Mouse (Mus musculus) neural tube, embryonic 15.5 days (tissue): ENCODE measurements around the gene Map1b. TPM values are rescaled to one million over a fixed set of nuclear protein-coding genes. Genes with fewer than 3 reads are reported as not detected.

Source experiments
- ATAC-seq: fragments of 200-750 bp; cut with Nextera tagmentation; 2 replicates; pipeline ENCODE4 v1.8.0; 2017; ENCODE audit warnings: mild to moderate bottlenecking, moderate TSS enrichment, moderate library complexity; ENCODE audit not compliant: low FRiP score
- H3K27ac ChIP-seq: fragments of 300-500 bp; sonication (generic); replicated peaks from 2 replicates; pipeline ENCODE4 v1.5.1; 2015; ENCODE audit warnings: mild to moderate bottlenecking, inconsistent platforms
- H3K27me3 ChIP-seq: fragments of 300-500 bp; sonication (generic); replicated peaks from 2 replicates; pipeline ENCODE4 v1.6.1; 2015; ENCODE audit warnings: inconsistent platforms
- H3K36me3 ChIP-seq: fragments of 300-500 bp; sonication (generic); 2 replicates; pipeline ENCODE4 v1.6.1; 2015; ENCODE audit warnings: inconsistent platforms
- H3K4me1 ChIP-seq: fragments of 300-500 bp; sonication (generic); 2 replicates; pipeline ENCODE4 v1.6.1; 2015; ENCODE audit warnings: inconsistent platforms
- H3K4me2 ChIP-seq: fragments of 300-500 bp; sonication (generic); 2 replicates; pipeline ENCODE4 v1.6.1; 2015; ENCODE audit warnings: inconsistent platforms, mild to moderate bottlenecking, moderate library complexity
- H3K4me3 ChIP-seq: fragments of 300-500 bp; sonication (generic); replicated peaks from 2 replicates; pipeline ENCODE4 v1.5.1; 2015; ENCODE audit warnings: mild to moderate bottlenecking, inconsistent platforms
- H3K9ac ChIP-seq: fragments of 300-500 bp; sonication (generic); replicated peaks from 2 replicates; pipeline ENCODE4 v1.6.1; 2015; ENCODE audit warnings: mild to moderate bottlenecking, inconsistent platforms
- H3K9me3 ChIP-seq: fragments of 300-500 bp; sonication (generic); replicated peaks from 2 replicates; pipeline ENCODE4 v1.6.1; 2016; ENCODE audit warnings: inconsistent platforms
- WGBS: fragments of 180-500 bp; shearing (Covaris S2); methylation state at CpG from one replicate; pipeline ENCODE4 v1.1.7; 2015; ENCODE audit warnings: mixed read lengths; 5-methylcytosine and 5-hydroxymethylcytosine counted together
- polyA plus RNA-seq: library from polyadenylated mRNA; unstranded; fragments of >200 nt; fragmentation: Nextera tagmentation; extraction: Ambion mirVana; gene quantifications from 2 replicates; pipeline ENCODE4 v1.2.1, GENCODE M21; 2015

Map1b gene
- polyA plus RNA-seq, 1 experiment from 2014 or later: 1,697 TPM

DNA sequence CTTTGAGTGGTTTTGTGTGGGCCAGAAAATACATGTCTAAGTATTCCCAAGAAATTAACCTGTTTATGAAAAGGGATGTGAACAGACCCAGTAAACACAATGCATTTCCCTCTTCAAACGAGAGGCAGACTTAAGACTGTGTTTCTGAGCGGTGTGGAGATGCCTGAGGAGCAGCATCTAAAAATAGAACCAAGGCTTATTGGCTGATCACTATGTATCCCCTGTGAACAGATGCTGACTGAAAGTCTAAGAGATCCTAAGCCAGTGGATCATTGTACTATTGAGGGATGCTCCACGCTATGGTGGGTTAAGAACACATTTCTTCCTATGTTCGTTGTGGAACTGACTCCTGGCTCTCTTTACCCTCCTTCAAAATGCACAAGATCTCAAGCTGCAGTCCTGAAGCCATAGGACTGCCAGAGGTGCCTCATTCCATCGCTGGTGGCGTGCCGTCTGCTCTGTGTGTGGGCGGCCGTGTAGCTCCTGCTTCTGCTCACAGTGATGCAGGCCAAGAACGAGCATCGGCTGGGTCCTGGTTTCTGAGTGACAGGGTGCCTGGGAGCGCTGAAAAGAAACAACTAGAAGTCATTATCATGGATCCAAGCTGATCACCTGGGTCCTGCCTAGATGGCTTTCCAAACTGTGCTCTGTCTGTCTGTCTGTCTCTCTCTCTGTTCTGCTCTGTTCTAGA, 34.5 kb upstream of the Map1b start:
- Histone ChIP-seq H3K4me2 (no peak overlapping the region), H3K27me3 (no peaks in the 10 kb centered on the region), H3K27ac (no peak overlapping the region; the same call in 1 of the 2 replicates), H3K4me1 (peaks cover 20% of the 10 kb centered on the region), H3K9ac (no peak overlapping the region), H3K36me3 (no peaks in the 10 kb centered on the region), H3K4me3 (no peak overlapping the region), H3K9me3 (no peaks in the 10 kb centered on the region)
- WGBS: 55% methylated on average over 12 of the region's 12 CpGs
- 0 out of 2 replicates have a peak, but pooled peaks have one; percentile 36 for ATAC-seq

- no peaks in the 10 kb centered on the region for H3K9me3 ChIP-seq
- H3K36me3 ChIP-seq: no peaks in the 10 kb centered on the region
- H3K9ac ChIP-seq: no peak overlapping the region
- WGBS: 40% methylated on average over 4 of the region's 4 CpGs
- peaks cover 20% of the 10 kb centered on the region for H3K4me1 ChIP-seq
- H3K27ac ChIP-seq: no peak overlapping the region
- 0 out of 2 replicates have a peak, but pooled peaks have one; percentile 7 for ATAC-seq
- H3K4me3 ChIP-seq: no peak overlapping the region
- H3K4me2 ChIP-seq: no peak overlapping the region
- no peaks in the 10 kb centered on the region for H3K27me3 ChIP-seq
These were observed 33.7 kb upstream of the Map1b start for GRCm38 (mm10) chr13:99550060-99550459.

- Histone ChIP-seq H3K9ac (0 out of 2 replicates have a peak overlapping the region, but pooled peaks have one; percentile 26), H3K4me2 (0 out of 2 replicates have a peak overlapping the region, but pooled peaks have one; percentile 6), H3K4me1 (peaks cover 20% of the 10 kb centered on the region), H3K4me3 (no peak overlapping the region), H3K36me3 (no peaks in the 10 kb centered on the region), H3K27ac (no peak overlapping the region), H3K9me3 (no peaks in the 10 kb centered on the region), H3K27me3 (no peaks in the 10 kb centered on the region)
- whole genome bisulfite sequencing: 11% methylated on average over 9 of the region's 9 CpGs
- peak; percentile 63; the same call in 1 of the 2 replicates for ATAC-seq
These were observed 33.2 kb upstream of the Map1b start for GRCm38 (mm10) chr13:99549584-99549983.

DNA sequence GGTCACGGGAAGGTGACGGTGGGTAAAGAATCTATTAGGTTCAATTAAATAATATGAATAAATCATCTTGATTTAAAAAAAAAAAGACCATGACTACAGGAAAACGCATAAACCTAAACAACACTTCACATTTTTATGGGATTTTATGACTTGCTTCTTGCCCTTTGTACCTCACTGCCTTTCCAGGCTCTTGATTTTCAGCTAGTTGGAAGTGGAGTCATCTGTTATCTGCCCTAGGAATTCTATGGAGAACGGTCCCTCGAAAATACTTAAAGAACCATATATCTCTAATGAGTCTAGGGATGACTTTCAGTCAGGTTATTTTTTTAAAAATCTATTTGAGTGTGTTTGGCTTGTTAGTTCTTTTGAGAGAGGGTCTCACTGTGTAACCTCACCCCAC, 30.5 kb upstream of the Map1b start:
- ATAC-seq: no peak
- Histone ChIP-seq H3K27me3 (no peaks in the 10 kb centered on the region), H3K27ac (no peak overlapping the region), H3K36me3 (no peaks in the 10 kb centered on the region), H3K9me3 (no peaks in the 10 kb centered on the region), H3K4me1 (peaks cover 24% of the 10 kb centered on the region), H3K4me3 (no peak overlapping the region), H3K9ac (no peak overlapping the region), H3K4me2 (no peak overlapping the region)
- 62% methylated on average over 5 of the region's 5 CpGs for WGBS

GRCm38 (mm10) chr13:99545201-99545600, 28.9 kb upstream of the Map1b start:
- ATAC-seq: no peak
- no peaks in the 10 kb centered on the region for H3K27me3 ChIP-seq
- 73% methylated on average over 6 of the region's 6 CpGs for WGBS

DNA sequence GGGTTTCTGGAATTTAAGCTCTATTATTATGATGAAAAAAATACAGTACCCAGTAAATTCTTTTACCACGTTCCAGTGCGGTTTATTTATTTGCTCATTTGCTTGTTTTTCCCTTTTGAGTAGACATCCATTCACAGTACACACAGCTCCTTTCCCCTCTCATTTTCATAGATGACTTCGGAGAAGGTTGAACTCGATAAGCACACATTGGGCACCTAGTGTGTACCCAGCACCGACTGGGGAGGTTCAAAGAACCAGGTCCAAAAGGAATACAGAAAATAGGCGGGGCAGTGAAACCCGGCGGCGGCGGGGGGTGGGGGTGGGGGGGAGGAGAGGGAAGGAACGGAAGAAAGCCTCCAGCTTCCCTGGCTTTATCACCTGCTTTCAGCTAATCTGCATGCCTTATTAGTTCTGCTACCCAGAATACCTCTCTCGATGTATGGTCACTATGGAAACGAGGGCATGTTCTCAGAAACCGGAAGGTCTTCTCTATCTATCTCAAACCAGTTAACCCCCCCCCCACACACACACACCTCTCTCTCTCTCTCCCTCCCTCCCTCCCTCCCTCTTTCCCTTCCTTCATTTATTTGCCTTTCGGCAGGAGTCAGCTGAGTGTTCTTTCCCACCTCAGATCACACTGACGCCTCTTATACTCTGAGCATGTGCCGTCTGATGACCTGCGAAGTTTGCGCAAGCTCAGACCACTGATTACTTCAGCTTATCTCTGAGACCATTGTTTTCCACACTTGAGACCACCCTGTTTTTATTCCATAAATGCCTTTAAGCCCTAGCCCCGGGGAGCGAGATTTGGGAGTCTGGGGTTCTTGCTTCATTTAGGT, 25.3 kb upstream of the Map1b start:
- 25% methylated on average over 21 of the region's 21 CpGs for WGBS
- H3K27me3 ChIP-seq: no peaks in the 10 kb centered on the region
- H3K4me2 ChIP-seq: peak overlapping the region; percentile 48
- peak overlapping the region; percentile 42; the same call in 1 of the 2 replicates for H3K27ac ChIP-seq
- H3K4me3 ChIP-seq: peak overlapping the region; percentile 23; the same call in 1 of the 2 replicates
- peak; percentile 78; the same call in 1 of the 2 replicates for ATAC-seq
- H3K4me1 ChIP-seq: peaks cover 22% of the 10 kb centered on the region
- H3K9me3 ChIP-seq: no peaks in the 10 kb centered on the region
- no peak overlapping the region for H3K9ac ChIP-seq
- no peaks in the 10 kb centered on the region for H3K36me3 ChIP-seq

More at GRCm38 (mm10) chr13:99545201-99545600, 28.9 kb upstream of the Map1b start:
- Histone ChIP-seq H3K9me3 (no peaks in the 10 kb centered on the region), H3K4me2 (no peak overlapping the region), H3K4me1 (peaks cover 24% of the 10 kb centered on the region), H3K9ac (no peak overlapping the region), H3K4me3 (no peak overlapping the region), H3K36me3 (no peaks in the 10 kb centered on the region), H3K27ac (no peak overlapping the region)

DNA sequence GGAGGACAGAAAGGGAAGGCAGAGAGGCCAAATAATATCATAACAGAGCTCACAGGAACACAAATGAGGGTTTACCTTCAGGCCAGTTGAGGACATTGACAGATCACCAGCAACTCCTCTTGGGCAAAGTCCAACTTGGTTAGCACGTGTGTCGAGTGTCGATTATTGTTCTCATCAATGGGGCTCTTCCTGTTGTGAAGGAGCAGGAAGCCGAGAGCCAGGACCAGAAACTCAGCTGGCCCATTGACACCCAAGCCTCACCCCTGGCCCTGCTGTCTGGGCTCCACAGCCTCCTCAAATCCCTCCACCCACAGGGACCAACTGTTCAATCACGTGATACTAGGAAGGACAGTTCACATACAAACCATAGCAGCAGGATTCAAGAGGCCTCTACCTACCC, 22.9 kb upstream of the Map1b start:
- H3K4me3 ChIP-seq: no peak overlapping the region
- H3K27me3 ChIP-seq: no peaks in the 10 kb centered on the region
- peaks cover 22% of the 10 kb centered on the region for H3K4me1 ChIP-seq
- no peak overlapping the region for H3K27ac ChIP-seq
- H3K4me2 ChIP-seq: no peak overlapping the region
- no peak overlapping the region for H3K9ac ChIP-seq
- no peaks in the 10 kb centered on the region for H3K36me3 ChIP-seq
- ATAC-seq: no peak
- WGBS: 77% methylated on average over 5 of the region's 5 CpGs
- H3K9me3 ChIP-seq: no peaks in the 10 kb centered on the region

DNA sequence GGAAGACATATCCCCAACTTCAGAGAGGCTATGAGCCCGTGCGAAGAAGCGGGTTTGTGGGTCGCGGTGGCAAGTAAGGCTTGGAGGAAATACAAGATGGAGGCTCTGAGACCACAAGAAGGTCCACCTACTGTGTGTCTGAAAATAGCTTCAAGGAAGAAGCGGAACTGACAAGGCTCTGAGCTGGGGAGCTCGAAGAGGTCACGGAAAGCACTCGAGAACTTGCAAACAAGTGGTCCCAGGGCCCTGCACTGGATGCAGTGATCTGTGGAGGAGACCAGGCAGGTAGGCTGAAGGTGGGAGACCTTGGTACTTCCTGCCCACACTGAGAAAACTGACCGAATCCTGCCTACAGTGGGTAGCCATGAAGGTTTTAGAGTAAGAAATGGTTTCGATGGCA, 22.5 kb upstream of the Map1b start:
- H3K27ac ChIP-seq: no peak overlapping the region
- no peak overlapping the region for H3K4me2 ChIP-seq
- H3K36me3 ChIP-seq: no peaks in the 10 kb centered on the region
- 93% methylated on average over 11 of the region's 11 CpGs for WGBS
- H3K4me3 ChIP-seq: no peak overlapping the region
- H3K27me3 ChIP-seq: no peaks in the 10 kb centered on the region
- H3K4me1 ChIP-seq: peaks cover 22% of the 10 kb centered on the region
- no peak for ATAC-seq
- no peak overlapping the region for H3K9ac ChIP-seq
- H3K9me3 ChIP-seq: no peaks in the 10 kb centered on the region

GRCm38 (mm10) chr13:99537908-99538513, 21.7 kb upstream of the Map1b start:
- Histone ChIP-seq H3K9me3 (no peaks in the 10 kb centered on the region), H3K27ac (peak overlapping the region; percentile 18; the same call in 1 of the 2 replicates), H3K4me3 (no peak overlapping the region), H3K9ac (no peak overlapping the region), H3K4me2 (no peak overlapping the region), H3K36me3 (no peaks in the 10 kb centered on the region), H3K27me3 (no peaks in the 10 kb centered on the region), H3K4me1 (peaks cover 22% of the 10 kb centered on the region)
- 14% methylated on average over 8 of the region's 8 CpGs for WGBS
- ATAC-seq: 0 out of 2 replicates have a peak, but pooled peaks have one; percentile 13

- ATAC-seq: no peak
- 0 out of 2 replicates have a peak, but pooled peaks cover 5% of the 10 kb centered on the region for H3K4me1 ChIP-seq
- WGBS: 58% methylated on average over 4 of the region's 4 CpGs
- H3K9ac ChIP-seq: no peak overlapping the region
- H3K4me2 ChIP-seq: no peak overlapping the region
- H3K9me3 ChIP-seq: no peaks in the 10 kb centered on the region
- no peaks in the 10 kb centered on the region for H3K36me3 ChIP-seq
- H3K27ac ChIP-seq: no peak overlapping the region
- H3K4me3 ChIP-seq: no peak overlapping the region
- no peaks in the 10 kb centered on the region for H3K27me3 ChIP-seq
These were observed 12.1 kb upstream of the Map1b start for GRCm38 (mm10) chr13:99528456-99528855.

GRCm38 (mm10) chr13:99527936-99528335, 11.6 kb upstream of the Map1b start:
- Histone ChIP-seq H3K4me1 (0 out of 2 replicates have a peak, but pooled peaks cover 5% of the 10 kb centered on the region), H3K9me3 (no peaks in the 10 kb centered on the region), H3K27me3 (no peaks in the 10 kb centered on the region), H3K4me3 (no peak overlapping the region), H3K36me3 (no peaks in the 10 kb centered on the region), H3K9ac (no peak overlapping the region), H3K4me2 (no peak overlapping the region), H3K27ac (no peak overlapping the region)
- ATAC-seq: no peak
